Mouse (Mus musculus) gastrocnemius, adult 18-20 months (tissue): ENCODE measurements around the gene Igf2r. TPM values are rescaled to one million over a fixed set of nuclear protein-coding genes. Genes with fewer than 3 reads are reported as not detected.

Experiments
- DNase-seq: peaks from one replicate; pipeline ENCODE4 v3.0.0; 2021; ENCODE audit warnings: low spot score
- total RNA-seq, 2 experiments: library from RNA; stranded (reverse); gene quantifications; 2 replicates each; pipeline ENCODE4 v1.2.3; 2021

Gene Igf2r
- total RNA-seq, 2 experiments from 2014 or later = 42.4 to 43.3 TPM

GRCm38 (mm10) chr17:12751218-12751617, 18.2 kb downstream of the Igf2r start:
- peak; percentile 55 for DNase-seq

GRCm38 (mm10) chr17:12750591-12751170, 18.8 kb downstream of the Igf2r start:
- DNase-seq = no peak

- DNase-seq = peak; percentile 58
Observed at GRCm38 (mm10) chr17:12749421-12750367, 19.8 kb downstream of the Igf2r start.

GRCm38 (mm10) chr17:12745761-12746160, 23.7 kb downstream of the Igf2r start:
- DNase-seq = no peak

DNA sequence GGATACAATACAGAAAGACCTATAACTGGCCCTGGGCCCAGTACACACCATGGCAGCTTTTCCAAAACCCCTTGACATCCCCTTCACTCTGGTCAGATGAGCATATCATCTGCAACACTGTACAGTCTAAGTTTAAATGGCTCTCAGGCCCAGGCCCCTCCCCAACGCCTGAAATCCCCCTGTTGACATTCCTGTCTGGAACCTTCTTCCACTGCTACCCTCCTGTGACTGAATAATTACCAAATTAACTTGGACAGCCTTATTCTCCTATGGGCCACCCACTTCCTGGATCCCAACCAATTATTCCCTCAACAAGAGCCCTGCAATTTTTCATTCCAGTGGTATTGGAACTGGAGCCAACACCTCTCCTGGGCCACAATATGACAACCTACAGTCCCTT, 25.4 kb downstream of the Igf2r start:
- no peak for DNase-seq

DNA sequence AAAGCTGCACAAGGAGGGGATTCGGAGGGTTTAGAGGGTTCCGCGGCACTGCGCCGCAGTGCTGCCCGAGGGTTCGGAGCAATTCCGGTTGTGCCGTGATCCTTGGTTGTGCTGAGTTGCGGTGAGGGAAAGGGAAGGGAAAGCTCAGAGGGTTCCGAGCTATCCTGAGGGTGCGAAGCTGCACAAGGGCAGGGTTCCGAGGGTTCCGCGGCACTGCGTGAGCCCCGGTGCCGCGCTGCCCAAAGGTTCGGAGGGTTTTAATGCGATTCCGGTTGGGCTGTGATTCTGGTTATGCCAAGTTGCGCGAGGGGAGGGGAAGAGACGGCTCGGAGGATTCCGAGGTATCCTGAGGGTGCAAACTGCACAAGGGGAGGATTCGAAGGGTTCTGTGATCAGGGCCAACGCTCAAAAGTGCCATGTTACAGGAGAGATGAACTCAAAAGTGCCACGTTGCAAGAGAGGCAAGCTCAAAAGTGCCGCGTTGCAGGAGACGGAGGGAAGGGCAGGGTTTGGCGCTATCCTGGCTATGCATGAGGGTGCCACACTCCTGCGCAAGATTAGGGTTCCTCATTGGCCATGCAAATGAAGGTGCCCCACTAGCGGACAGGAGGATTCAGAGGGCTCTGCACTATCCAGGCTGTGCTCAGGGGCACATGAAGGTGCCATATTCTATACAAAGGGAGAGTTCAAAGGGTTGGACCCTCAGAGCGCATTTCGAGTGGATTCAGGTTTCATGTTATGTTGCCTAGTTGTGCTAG, 27.1 kb downstream of the Igf2r start:
- DNase-seq = no peak

GRCm38 (mm10) chr17:12741218-12741968, 28.1 kb downstream of the Igf2r start:
- DNase-seq = peak; percentile 86

GRCm38 (mm10) chr17:12740317-12740716, 29.1 kb downstream of the Igf2r start:
- no peak for DNase-seq

DNA sequence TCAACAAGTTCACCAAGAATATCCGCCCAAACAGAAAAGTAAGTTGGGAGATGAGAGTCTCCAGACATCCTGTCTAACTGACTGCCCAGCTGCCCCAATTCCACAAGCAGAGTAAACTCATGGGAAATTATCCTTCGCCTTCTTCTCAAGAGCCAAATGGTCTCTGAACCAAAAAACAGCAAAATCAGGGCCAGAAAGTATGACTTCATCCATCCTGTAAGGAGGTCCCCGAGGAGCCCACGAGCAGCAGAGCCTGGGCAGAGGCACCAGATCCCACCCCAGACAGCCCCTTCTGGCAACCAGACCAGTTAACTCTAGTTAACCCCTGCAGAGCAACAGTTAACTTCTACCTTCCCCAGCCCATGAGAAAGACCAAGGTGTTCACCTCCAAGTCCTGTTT, 29.9 kb downstream of the Igf2r start:
- peak; percentile 72 for DNase-seq

DNA sequence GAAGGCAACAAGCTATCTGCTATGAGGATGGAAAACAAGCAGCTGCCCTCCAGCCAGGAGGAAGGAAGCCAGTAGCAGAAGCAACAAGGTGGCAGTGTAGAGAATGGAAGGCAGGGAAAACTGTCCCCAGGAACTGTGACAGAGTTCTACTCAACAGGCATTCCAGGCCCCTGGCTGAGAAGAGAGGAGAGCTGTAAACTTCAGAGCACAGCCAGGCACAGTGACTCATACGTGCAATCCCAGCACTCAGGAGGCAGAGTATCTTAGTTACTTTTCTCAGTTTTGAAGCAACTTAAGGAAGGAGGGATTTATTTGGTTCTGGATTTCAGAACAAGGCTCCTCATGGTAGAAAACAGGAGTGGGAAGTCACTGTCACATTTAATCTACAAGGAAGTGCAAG, 31.5 kb downstream of the Igf2r start:
- peak; percentile 45 for DNase-seq

- no peak for DNase-seq
Observed at GRCm38 (mm10) chr17:12734205-12734857, 35.1 kb downstream of the Igf2r start.

DNA sequence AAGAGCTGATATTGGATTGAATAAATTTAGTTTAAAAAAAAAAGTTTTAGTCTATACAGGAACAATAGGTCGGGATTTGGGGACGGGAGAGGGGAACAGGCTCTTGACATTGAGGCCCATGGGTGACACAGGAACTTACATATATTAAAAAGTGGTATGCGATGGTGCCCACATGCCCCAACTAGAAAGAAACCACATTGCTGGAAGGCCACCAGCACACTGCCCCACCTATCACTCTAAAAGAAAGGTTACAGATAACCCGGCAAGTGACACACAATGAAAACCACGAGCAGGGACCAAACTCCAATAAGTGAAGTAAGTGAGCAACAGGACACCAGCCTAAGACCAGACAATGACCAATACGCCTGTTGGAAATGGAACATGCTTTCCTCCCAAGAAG, 36.3 kb downstream of the Igf2r start:
- DNase-seq = no peak

DNA sequence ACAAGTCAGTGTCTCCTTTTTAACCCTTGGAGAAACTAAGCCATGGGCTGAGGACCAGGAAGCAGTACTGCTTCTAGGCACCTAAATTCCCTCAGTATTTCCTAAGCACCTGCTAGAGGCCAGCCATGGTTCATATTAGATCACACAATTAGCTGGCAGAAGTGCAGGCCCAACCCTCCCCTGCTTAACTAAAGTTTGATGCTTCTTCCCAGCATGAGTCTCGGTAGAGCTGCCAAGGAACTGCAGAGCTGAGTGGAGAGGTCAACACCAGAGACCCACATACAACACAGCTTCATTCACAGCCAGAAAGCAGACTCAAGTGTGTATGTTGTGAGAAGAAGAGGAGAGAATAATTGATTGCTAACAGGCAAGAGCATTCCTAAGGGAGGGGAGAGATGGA, 40.9 kb downstream of the Igf2r start:
- DNase-seq = no peak

DNA sequence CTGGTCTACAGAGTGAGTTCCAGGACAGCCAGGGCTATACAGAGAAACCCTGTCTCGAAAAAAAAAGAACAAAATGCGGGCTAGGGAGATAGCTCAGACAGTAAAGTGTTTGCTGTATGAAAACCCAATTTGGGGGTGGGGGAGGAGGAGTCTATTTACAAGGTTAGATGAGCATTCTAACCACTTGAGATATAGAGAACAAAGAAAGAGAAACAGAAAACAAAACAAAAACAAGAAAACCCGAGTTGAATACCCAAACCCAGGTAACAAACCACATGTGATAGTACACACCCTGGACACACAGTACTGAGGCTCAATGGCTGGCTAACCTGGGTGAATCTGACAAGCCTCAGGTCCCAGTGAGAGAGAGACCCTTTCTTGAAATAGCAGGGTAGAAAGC, 41.7 kb downstream of the Igf2r start:
- DNase-seq = no peak

- peak; percentile 46 for DNase-seq
Observed at GRCm38 (mm10) chr17:12725871-12726270, 43.6 kb downstream of the Igf2r start.

- peak; percentile 56 for DNase-seq
Observed at GRCm38 (mm10) chr17:12724767-12725744, 44.4 kb downstream of the Igf2r start.

GRCm38 (mm10) chr17:12723986-12724766, 45.3 kb downstream of the Igf2r start:
- peak; percentile 63 for DNase-seq

DNA sequence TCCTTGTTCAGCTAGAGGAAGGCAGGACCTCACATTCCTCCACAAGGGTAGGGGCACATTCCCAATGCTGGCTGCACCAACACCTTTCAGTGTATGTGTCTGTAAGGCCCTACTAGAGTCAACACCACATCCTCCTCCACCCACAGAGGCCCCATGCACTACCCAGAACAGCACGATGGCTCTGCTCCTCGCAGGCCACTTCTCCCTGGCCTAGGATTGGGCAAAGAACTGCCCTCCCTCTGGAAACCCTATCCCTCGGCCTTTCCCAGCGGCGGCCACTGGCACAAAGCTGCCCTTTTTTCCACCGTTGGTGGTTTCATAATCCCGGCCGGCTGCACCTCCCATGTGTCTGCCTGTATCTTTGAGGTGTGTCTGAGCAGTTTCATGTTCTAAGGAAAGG, 46.8 kb downstream of the Igf2r start:
- DNase-seq = peak; percentile 76
